Mouse (Mus musculus) gastrocnemius, postnatal 14 days (tissue): ENCODE results near the gene Dlx5. TPM values are rescaled to one million over a fixed set of nuclear protein-coding genes. Genes with fewer than 3 reads are reported as not detected.

Experiments used
- DNase-seq: peaks from one replicate; pipeline ENCODE4 v3.0.0; 2021; ENCODE audit warnings: mixed read lengths
- intact Hi-C: fragments of 180-260 bp; cut with DNase I; formaldehyde crosslinking; loops from one replicate; pipeline ENCODE4 v1.15.1; 2025; ENCODE audit warnings: low total_unique reads
- long read RNA-seq, 2 experiments: library from polyadenylated mRNA; stranded (forward); transcript quantifications; one replicate each; pipeline ENCODE4 v2.0.0; 2021
- total RNA-seq, 2 experiments: library from RNA; stranded (reverse); gene quantifications; 2 replicates each; pipeline ENCODE4 v1.2.3; 2021

Gene Dlx5
- not detected for total RNA-seq
- long read RNA-seq, experiment 1, result 0 reads
- long read RNA-seq, experiment 2, result 0 reads

DNA sequence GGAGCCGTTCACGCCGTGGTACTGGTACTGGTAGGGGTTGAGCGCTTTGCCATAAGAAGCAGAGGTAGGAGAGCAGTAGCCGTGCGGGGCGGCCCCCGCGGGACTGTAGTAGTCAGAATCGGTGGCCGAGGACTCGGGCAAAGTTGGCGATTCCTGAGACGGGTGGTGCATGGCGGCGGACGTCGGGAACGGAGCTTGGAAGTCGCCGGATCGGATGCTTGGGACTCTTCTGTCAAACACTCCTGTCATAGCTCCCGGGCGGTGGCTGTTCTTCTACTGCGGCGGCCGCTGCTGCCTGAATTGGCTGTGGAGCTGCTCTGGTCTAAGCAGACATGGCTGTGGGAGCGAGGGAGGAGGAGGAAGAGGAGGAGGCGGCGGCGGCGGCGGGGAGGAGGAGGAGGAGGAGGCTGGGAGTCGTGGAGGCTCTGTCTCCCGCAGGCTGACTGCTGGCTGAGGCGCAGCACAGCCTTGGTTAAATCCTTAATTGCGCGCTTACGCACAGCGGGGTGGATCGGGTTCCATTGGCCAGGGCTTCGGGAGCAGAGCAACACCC lies at the start of gene Dlx5:
Gene Dlx5 (minus strand): TSS at position 448 of the 553 bp plus-strand sequence.
- intact Hi-C loops, result loop anchor here (10.0 kb wide), 4 partner anchors 427 to 1027 kb away; no protein-coding TSS in a partner anchor
- no peak for DNase-seq

DNA sequence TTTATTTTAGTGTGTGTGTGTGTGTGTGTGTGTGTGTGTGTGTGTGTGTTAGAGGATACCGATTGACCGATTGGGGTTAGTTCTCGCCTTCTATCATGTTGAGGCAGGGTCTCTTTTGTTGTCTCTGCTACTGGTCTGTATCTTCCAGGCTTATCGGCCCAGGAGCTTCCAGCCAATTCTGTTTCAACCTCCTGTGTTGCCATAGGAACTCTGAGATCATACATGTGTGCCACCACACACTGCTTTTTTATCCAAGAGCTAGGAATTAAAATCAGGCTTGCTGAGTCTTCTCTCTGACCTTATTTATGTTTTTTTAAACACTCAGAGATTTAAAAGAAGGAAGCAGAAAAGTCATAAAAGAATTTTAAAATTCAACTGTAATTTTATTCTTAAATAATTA lies 49.6 kb upstream of the Dlx5 start:
- no peak for DNase-seq
- intact Hi-C loops, result no loop called here

DNA sequence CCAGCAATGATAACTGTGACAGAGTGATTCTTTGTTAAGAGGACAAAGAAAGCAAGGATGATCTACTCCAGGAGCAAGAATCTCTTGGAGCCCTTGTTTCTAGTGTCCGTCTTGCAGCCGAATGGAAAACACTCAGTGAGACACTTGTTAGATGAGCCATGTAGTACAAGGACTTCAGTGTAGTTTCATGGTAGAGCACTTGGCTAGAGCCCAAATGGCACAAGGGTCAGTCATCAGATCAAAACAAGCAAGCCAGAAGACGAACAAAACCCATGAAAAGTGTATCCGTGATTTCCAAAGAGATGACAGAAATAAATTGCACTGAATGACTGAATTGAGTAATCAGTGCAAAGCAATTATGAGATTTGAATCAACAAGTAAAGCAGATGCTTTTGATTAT lies 48.9 kb upstream of the Dlx5 start:
- DNase-seq, result no peak
- intact Hi-C loops, result no loop called here

DNA sequence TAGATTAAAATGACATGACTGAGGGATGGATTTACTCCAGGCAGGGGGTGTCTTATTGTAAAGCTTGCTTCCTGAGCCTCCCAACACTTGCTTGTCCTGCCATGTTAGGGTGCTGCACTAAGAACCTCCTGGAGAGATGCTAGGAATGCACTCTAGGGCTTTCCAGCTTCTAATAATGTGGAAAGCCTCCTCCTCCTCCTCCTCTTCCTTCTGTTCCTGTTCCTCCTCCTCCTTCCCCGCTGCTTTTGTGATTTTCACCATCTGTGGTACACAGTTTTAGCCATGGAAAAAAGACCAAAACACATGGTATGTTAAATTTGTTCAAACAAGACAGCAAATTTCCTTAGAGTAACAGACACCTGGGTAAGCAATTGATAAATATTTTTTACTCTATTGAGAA lies 43.4 kb upstream of the Dlx5 start:
- intact Hi-C loops, result no loop called here

DNA sequence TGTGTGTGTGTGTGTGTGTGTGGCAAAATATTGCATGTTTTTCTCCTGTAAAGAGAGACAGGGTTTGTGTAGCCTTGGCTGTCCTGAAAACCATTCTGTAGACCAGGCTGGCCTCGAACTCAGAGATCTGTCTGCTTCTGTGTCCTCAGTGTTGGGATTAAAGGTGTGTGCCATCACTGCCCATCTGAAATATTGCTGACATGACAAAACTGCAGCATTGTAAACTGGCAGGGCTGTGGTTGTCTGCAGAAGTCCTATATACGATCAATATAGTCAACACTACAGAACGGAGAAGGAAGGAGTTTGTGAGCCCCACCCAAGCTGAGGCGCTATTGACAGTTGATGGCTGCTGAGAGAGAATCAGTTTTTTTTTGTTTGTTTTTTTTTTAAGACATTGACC lies 35.4 kb upstream of the Dlx5 start:
- DNase-seq, result no peak
- intact Hi-C loops, result no loop called here

More for the DNA sequence above, 43.4 kb upstream of the Dlx5 start:
- no peak for DNase-seq

- DNase-seq, result no peak
- intact Hi-C loops, result no loop called here
These were observed 33.6 kb upstream of the Dlx5 start for GRCm38 (mm10) chr6:6915526-6915915.

GRCm38 (mm10) chr6:6914849-6915525 lies 33.1 kb upstream of the Dlx5 start:
- intact Hi-C loops, result no loop called here
- DNase-seq, result peak; percentile 9

GRCm38 (mm10) chr6:6914304-6914703 lies 32.4 kb upstream of the Dlx5 start:
- intact Hi-C loops, result no loop called here
- DNase-seq, result no peak

- peak; percentile 74 for DNase-seq
- intact Hi-C loops, result no loop called here
These were observed 27.7 kb upstream of the Dlx5 start for GRCm38 (mm10) chr6:6909586-6909985.

DNA sequence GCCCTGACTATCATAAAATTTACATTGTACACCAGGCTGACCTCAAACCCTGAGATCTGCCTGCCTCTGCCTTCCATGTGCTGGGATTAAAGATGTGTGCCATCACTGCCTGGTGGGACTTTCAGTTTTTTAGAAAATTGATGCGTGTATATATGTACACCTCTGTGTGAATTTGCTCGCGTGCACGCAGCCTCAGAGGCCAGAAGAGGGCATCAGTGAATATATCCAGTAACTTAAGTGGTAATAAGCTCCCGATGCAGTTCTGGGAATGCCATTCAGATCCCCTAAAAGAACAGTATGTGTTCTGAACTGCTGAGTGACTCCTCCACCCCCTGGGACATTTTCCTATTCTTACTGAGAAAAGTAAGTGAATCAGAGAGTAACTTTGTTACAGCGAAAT lies 8.2 kb upstream of the Dlx5 start:
- intact Hi-C loops, result no loop called here
- no peak for DNase-seq

DNA sequence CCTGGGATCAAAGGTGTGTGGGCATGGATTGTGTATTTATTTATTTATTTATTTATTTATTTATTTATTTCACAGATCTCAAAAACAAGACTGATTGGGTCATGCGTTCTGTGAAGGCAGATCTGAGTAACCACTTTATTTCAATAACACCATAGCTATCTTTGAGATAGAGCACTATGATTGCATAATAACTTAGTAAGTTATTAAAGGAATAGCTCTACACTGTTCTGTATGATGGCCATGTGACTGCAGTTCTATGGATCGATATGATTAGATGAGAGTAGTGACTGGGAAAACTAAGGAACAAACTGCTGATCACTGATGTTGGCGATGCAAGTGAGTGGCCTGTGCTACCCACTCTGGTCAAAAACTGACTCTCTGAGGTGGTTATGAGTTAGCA lies 4.3 kb upstream of the Dlx5 start:
- DNase-seq, result no peak
- intact Hi-C loops, result loop anchor here (10.0 kb wide), 4 partner anchors 431 to 1031 kb away; no protein-coding TSS in a partner anchor

GRCm38 (mm10) chr6:6884897-6885296 lies 3.0 kb upstream of the Dlx5 start:
- DNase-seq, result no peak
- intact Hi-C loops, result loop anchor here (10.0 kb wide), 4 partner anchors 430 to 1030 kb away; no protein-coding TSS in a partner anchor

- intact Hi-C loops, result loop anchor here (10.0 kb wide), 4 partner anchors 428 to 1028 kb away; no protein-coding TSS in a partner anchor
- DNase-seq, result no peak
These were observed 447 bp upstream of the Dlx5 start for GRCm38 (mm10) chr6:6882266-6882797.

- intact Hi-C loops, result loop anchor here (10.0 kb wide), 4 partner anchors 426 to 1026 kb away; no protein-coding TSS in a partner anchor
- no peak for DNase-seq
These were observed 709 bp downstream of the Dlx5 start for GRCm38 (mm10) chr6:6881115-6881637.

GRCm38 (mm10) chr6:6880361-6881114 lies 1.3 kb downstream of the Dlx5 start:
- DNase-seq, result no peak
- intact Hi-C loops, result loop anchor here (10.0 kb wide), 4 partner anchors 426 to 1026 kb away; no protein-coding TSS in a partner anchor

- intact Hi-C loops, result loop anchor here (10.0 kb wide), 4 partner anchors 425 to 1025 kb away; no protein-coding TSS in a partner anchor
- DNase-seq, result no peak
These were observed 2.2 kb downstream of the Dlx5 start for GRCm38 (mm10) chr6:6879371-6880325.

DNA sequence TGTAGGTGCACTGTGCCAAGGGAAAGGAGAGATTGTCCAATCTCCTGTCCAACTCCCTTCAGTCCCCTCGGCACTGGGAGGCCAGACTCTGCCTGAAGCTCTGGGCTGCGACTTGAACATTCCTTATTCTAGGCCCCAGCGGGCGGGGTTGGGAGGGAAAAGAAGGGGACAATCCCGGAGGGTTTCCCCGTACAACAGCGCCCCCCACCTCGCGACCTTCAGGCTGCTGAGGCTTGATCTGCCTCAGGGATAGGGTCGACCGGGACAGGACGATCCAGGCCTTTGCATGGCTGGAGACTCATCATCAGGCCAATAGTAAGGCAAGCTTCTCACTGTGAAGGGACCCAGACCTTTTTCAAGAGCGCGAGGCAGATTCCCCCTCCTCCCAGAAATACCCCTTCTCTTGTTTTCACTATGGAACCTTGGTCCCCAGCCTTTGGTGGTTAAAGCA lies 3.0 kb downstream of the Dlx5 start:
- intact Hi-C loops, result no loop called here
- DNase-seq, result no peak

- intact Hi-C loops, result no loop called here
- DNase-seq, result no peak
These were observed 3.7 kb downstream of the Dlx5 start for GRCm38 (mm10) chr6:6877981-6878840.
